Mouse (Mus musculus) liver, adult 2 months (tissue): ENCODE results near the gene Gm37240.

Source experiments
- CTCF ChIP-seq: fragments of 200-500 bp; IDR thresholded peaks from 2 replicates; pipeline ENCODE4 v1.5.1; 2011; ENCODE audit warnings: low read depth, low read length, control low read depth
- POLR2A ChIP-seq: fragments of 200-500 bp; IDR thresholded peaks from 2 replicates; pipeline ENCODE4 v1.6.1; 2011; ENCODE audit warnings: low read length, control low read depth; ENCODE audit not compliant: insufficient read depth; ENCODE audit errors: extremely low read depth

DNA sequence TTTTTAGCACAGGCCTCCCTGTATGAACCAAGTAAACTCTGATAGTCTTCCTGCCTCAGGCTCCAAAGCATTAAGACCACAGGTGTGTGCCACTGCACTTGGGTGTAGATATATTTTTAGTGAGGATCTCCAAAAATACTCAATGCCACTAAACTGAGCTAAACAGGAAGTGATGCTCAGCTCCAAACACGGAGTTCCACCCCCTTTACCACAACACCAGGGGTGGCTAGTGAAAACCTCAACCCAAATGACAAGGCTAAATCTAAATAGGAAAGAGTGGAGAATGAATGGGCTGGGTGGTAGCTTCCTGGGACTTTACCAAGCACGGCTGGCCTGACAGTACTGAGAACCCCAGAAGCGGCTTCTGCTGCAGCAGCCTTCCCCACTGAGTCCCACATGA, 194.3 kb downstream of the Gm37240 start:
- TF ChIP-seq POLR2A (no peak), CTCF (no peak)
